Mouse (Mus musculus) hindbrain, embryonic 15.5 days (tissue): ENCODE results near the gene Timm17b. TPM values are rescaled to one million over a fixed set of nuclear protein-coding genes. Genes with fewer than 3 reads are reported as not detected.

ENCODE experiments used
- ATAC-seq: fragments of 200-750 bp; cut with Nextera tagmentation; 2 replicates; pipeline ENCODE4 v1.8.0; 2017; ENCODE audit warnings: low read depth, moderate number of reproducible peaks, moderate TSS enrichment; ENCODE audit not compliant: low FRiP score
- H3K27ac ChIP-seq: fragments of 300-500 bp; sonication (generic); replicated peaks from 2 replicates; pipeline ENCODE4 v1.5.1; 2015; ENCODE audit warnings: mild to moderate bottlenecking, inconsistent platforms
- H3K27me3 ChIP-seq: fragments of 300-500 bp; sonication (generic); 2 replicates; pipeline ENCODE4 v1.6.1; 2015; ENCODE audit warnings: control low read depth, inconsistent platforms
- H3K36me3 ChIP-seq: fragments of 300-500 bp; sonication (generic); 2 replicates; pipeline ENCODE4 v1.6.1; 2015; ENCODE audit warnings: control low read depth, inconsistent platforms
- H3K4me1 ChIP-seq: fragments of 300-500 bp; sonication (generic); replicated peaks from 2 replicates; pipeline ENCODE4 v1.6.1; 2015; ENCODE audit warnings: control low read depth, inconsistent platforms
- H3K4me2 ChIP-seq: fragments of 300-500 bp; sonication (generic); 2 replicates; pipeline ENCODE4 v1.6.1; 2015; ENCODE audit warnings: moderate library complexity, mild to moderate bottlenecking, inconsistent platforms
- H3K4me3 ChIP-seq: fragments of 300-500 bp; sonication (generic); 2 replicates; pipeline ENCODE4 v1.5.1; 2015; ENCODE audit warnings: mild to moderate bottlenecking, inconsistent platforms
- H3K9ac ChIP-seq: fragments of 300-500 bp; sonication (generic); 2 replicates; pipeline ENCODE4 v1.6.1; 2015; ENCODE audit warnings: inconsistent platforms
- H3K9me3 ChIP-seq: fragments of 300-500 bp; sonication (generic); 2 replicates; pipeline ENCODE4 v1.6.1; 2016; ENCODE audit warnings: control low read depth, inconsistent platforms
- WGBS: fragments of 180-500 bp; shearing (Covaris S2); methylation state at CpG from one replicate; pipeline ENCODE4 v1.1.7; 2015; 5-methylcytosine and 5-hydroxymethylcytosine counted together
- polyA plus RNA-seq: library from polyadenylated mRNA; unstranded; fragments of >200 nt; fragmentation: Nextera tagmentation; extraction: Ambion mirVana; gene quantifications from 2 replicates; pipeline ENCODE4 v1.2.1, GENCODE M21; 2015

Gene Timm17b
- polyA plus RNA-seq, 1 experiment from 2014 or later = 158 TPM

GRCm38 (mm10) chrX:7926266-7926665, 27.1 kb downstream of the Timm17b start:
- peaks cover 12% of the 10 kb centered on the region; the same call in 1 of the 2 replicates for H3K4me1 ChIP-seq
- H3K36me3 ChIP-seq = peaks cover 2% of the 10 kb centered on the region
- H3K4me3 ChIP-seq = no peak overlapping the region
- H3K27ac ChIP-seq = no peak overlapping the region
- H3K9me3 ChIP-seq = no peaks in the 10 kb centered on the region
- H3K9ac ChIP-seq = no peak overlapping the region
- H3K4me2 ChIP-seq = no peak overlapping the region
- ATAC-seq = no peak
- H3K27me3 ChIP-seq = no peaks in the 10 kb centered on the region
- WGBS = 77% methylated on average over 6 of the region's 6 CpGs

GRCm38 (mm10) chrX:7927116-7927515, 28.0 kb downstream of the Timm17b start:
- H3K27me3 ChIP-seq = no peaks in the 10 kb centered on the region
- H3K9ac ChIP-seq = no peak overlapping the region
- WGBS = 25% methylated on average over 10 of the region's 10 CpGs
- no peak overlapping the region for H3K4me2 ChIP-seq
- no peaks in the 10 kb centered on the region for H3K9me3 ChIP-seq
- peaks cover 7% of the 10 kb centered on the region for H3K36me3 ChIP-seq
- peaks cover 12% of the 10 kb centered on the region; the same call in 1 of the 2 replicates for H3K4me1 ChIP-seq
- no peak overlapping the region for H3K4me3 ChIP-seq
- ATAC-seq = no peak
- no peak overlapping the region for H3K27ac ChIP-seq

- H3K36me3 ChIP-seq = peaks cover 10% of the 10 kb centered on the region
- H3K27me3 ChIP-seq = no peaks in the 10 kb centered on the region
- no peak within 1 kb of the TSS for H3K4me2 ChIP-seq
- 0 out of 2 replicates have a peak, but pooled peaks cover under 1% of the 10 kb centered on the region for H3K4me1 ChIP-seq
- no peak within 1 kb of the TSS for H3K27ac ChIP-seq
- H3K9ac ChIP-seq = no peak within 1 kb of the TSS
- WGBS = 23% methylated on average over 19 of the region's 19 CpGs
- 0 out of 2 replicates have a peak, but pooled peaks have one; percentile 44 for ATAC-seq
- no peaks in the 10 kb centered on the region for H3K9me3 ChIP-seq
- no peak within 1 kb of the TSS for H3K4me3 ChIP-seq
Observed at GRCm38 (mm10) chrX:7928270-7928790, 29.2 kb downstream of the Timm17b start, which contains the start of gene Eras. Gene Eras (minus strand): TSS chrX:7928607.

GRCm38 (mm10) chrX:7936874-7937273, 37.7 kb downstream of the Timm17b start:
- Histone ChIP-seq H3K9ac (no peak overlapping the region), H3K4me2 (no peak overlapping the region), H3K27me3 (no peaks in the 10 kb centered on the region), H3K4me1 (no peaks in the 10 kb centered on the region), H3K27ac (no peak overlapping the region), H3K9me3 (no peaks in the 10 kb centered on the region), H3K36me3 (peaks cover 13% of the 10 kb centered on the region; the same call in 1 of the 2 replicates), H3K4me3 (no peak overlapping the region)
- no peak for ATAC-seq
- 42% methylated on average over 10 of the region's 11 CpGs for WGBS

GRCm38 (mm10) chrX:7937667-7938066, 38.5 kb downstream of the Timm17b start:
- H3K36me3 ChIP-seq = peaks cover 12% of the 10 kb centered on the region; the same call in 1 of the 2 replicates
- H3K4me3 ChIP-seq = no peak overlapping the region
- H3K27me3 ChIP-seq = no peaks in the 10 kb centered on the region
- WGBS = 95% methylated on average over 6 of the region's 6 CpGs
- no peak overlapping the region for H3K4me2 ChIP-seq
- no peak for ATAC-seq
- no peak overlapping the region for H3K27ac ChIP-seq
- H3K9me3 ChIP-seq = no peaks in the 10 kb centered on the region
- no peak overlapping the region for H3K9ac ChIP-seq
- no peaks in the 10 kb centered on the region for H3K4me1 ChIP-seq

- Histone ChIP-seq H3K4me1 (no peaks in the 10 kb centered on the region), H3K9me3 (no peaks in the 10 kb centered on the region), H3K9ac (no peak overlapping the region), H3K4me3 (no peak overlapping the region), H3K4me2 (no peak overlapping the region), H3K27ac (no peak overlapping the region), H3K36me3 (no peaks in the 10 kb centered on the region), H3K27me3 (no peaks in the 10 kb centered on the region)
- WGBS = 81% methylated on average over 8 of the region's 8 CpGs
- ATAC-seq = no peak
Observed at GRCm38 (mm10) chrX:7945618-7946017, 46.5 kb downstream of the Timm17b start.

GRCm38 (mm10) chrX:7947108-7947899, 48.1 kb downstream of the Timm17b start, which contains the start of gene Hdac6:
Gene Hdac6 (minus strand): TSS chrX:7947889.
- ATAC-seq = peak; percentile 24
- no peaks in the 10 kb centered on the region for H3K27me3 ChIP-seq
- H3K27ac ChIP-seq = peak within 1 kb of the TSS; percentile 77
- H3K4me2 ChIP-seq = peak within 1 kb of the TSS; percentile 58
- H3K9me3 ChIP-seq = no peaks in the 10 kb centered on the region
- H3K4me1 ChIP-seq = no peaks in the 10 kb centered on the region
- H3K9ac ChIP-seq = peak within 1 kb of the TSS; percentile 52
- no peaks in the 10 kb centered on the region for H3K36me3 ChIP-seq
- H3K4me3 ChIP-seq = peak within 1 kb of the TSS; percentile 50
- 25% methylated on average over 35 of the region's 37 CpGs for WGBS

- Histone ChIP-seq H3K9me3 (no peaks in the 10 kb centered on the region), H3K27me3 (no peaks in the 10 kb centered on the region), H3K4me3 (peak overlapping the region; percentile 50), H3K9ac (peak overlapping the region; percentile 36; the same call in 1 of the 2 replicates), H3K27ac (peak overlapping the region; percentile 76), H3K36me3 (no peaks in the 10 kb centered on the region), H3K4me2 (peak overlapping the region; percentile 54), H3K4me1 (no peaks in the 10 kb centered on the region)
- 16% methylated on average over 38 of the region's 38 CpGs for WGBS
- peak; percentile 99 for ATAC-seq
Observed at GRCm38 (mm10) chrX:7947900-7948492, 48.8 kb downstream of the Timm17b start.

- H3K27ac ChIP-seq = no peak overlapping the region
- no peak for ATAC-seq
- no peaks in the 10 kb centered on the region for H3K9me3 ChIP-seq
- no peak overlapping the region for H3K4me3 ChIP-seq
- no peak overlapping the region for H3K9ac ChIP-seq
- WGBS = 94% methylated on average over 7 of the region's 7 CpGs
- H3K4me1 ChIP-seq = no peaks in the 10 kb centered on the region
- H3K27me3 ChIP-seq = no peaks in the 10 kb centered on the region
- H3K36me3 ChIP-seq = no peaks in the 10 kb centered on the region
- H3K4me2 ChIP-seq = no peak overlapping the region
Observed at GRCm38 (mm10) chrX:7950091-7950490, 50.9 kb downstream of the Timm17b start.

Other genes with a start within 250 kb of the Timm17b start
- gene Prickle3, start 242.1 kb upstream of the Timm17b start, polyA plus RNA-seq = 1.6 and 2.0 TPM in 2 replicates
- gene Plp2, start 228.0 kb upstream of the Timm17b start, polyA plus RNA-seq = 20.5 and 22.9 TPM in 2 replicates
- 0.08 and 0.10 TPM in 2 replicates for gene Magix, start 218.1 kb upstream of the Timm17b start, polyA plus RNA-seq
- gene Gpkow, start 202.2 kb upstream of the Timm17b start, polyA plus RNA-seq = 43.0 and 46.8 TPM in 2 replicates
- gene Wdr45, start 185.0 kb upstream of the Timm17b start, polyA plus RNA-seq = 30.9 and 32.1 TPM in 2 replicates
- gene Gm45208, start 177.1 kb upstream of the Timm17b start, polyA plus RNA-seq = 1.9 TPM in 1 of 2 replicates, not detected in the other
- gene Praf2, start 170.9 kb upstream of the Timm17b start, polyA plus RNA-seq = 126 and 132 TPM in 2 replicates
- 63.2 and 66.1 TPM in 2 replicates for gene Ccdc120, start 148.5 kb upstream of the Timm17b start, polyA plus RNA-seq
- gene Tfe3, start 136.8 kb upstream of the Timm17b start, polyA plus RNA-seq = 24.1 and 25.5 TPM in 2 replicates
- 68.0 and 73.8 TPM in 2 replicates for gene Gripap1, start 109.6 kb upstream of the Timm17b start, polyA plus RNA-seq
- 3.1 and 4.2 TPM in 2 replicates for gene Kcnd1, start 77.1 kb upstream of the Timm17b start, polyA plus RNA-seq
- gene Otud5, start 58.0 kb upstream of the Timm17b start, polyA plus RNA-seq = 48.1 and 48.3 TPM in 2 replicates
- gene Pim2, start 21.1 kb upstream of the Timm17b start, polyA plus RNA-seq = 24.8 and 25.8 TPM in 2 replicates
- 45.7 and 47.7 TPM in 2 replicates for gene Slc35a2, start 15.3 kb upstream of the Timm17b start, polyA plus RNA-seq
- 199 and 209 TPM in 2 replicates for gene Pqbp1, start 88 bp upstream of the Timm17b start, polyA plus RNA-seq
- not detected in 2 replicates for gene Gm10491, start 8.5 kb downstream of the Timm17b start, polyA plus RNA-seq
- gene Gm10490, start 10.2 kb downstream of the Timm17b start, polyA plus RNA-seq = not detected in 2 replicates
- gene Pcsk1n, start 20.5 kb downstream of the Timm17b start, polyA plus RNA-seq = 294 and 338 TPM in 2 replicates
- gene Eras, start 29.2 kb downstream of the Timm17b start, polyA plus RNA-seq = 0.14 TPM in 1 of 2 replicates, not detected in the other
- 68.0 and 73.6 TPM in 2 replicates for gene Hdac6, start 48.5 kb downstream of the Timm17b start, polyA plus RNA-seq
- 0.22 TPM in 1 of 2 replicates, not detected in the other for gene Gata1, start 78.7 kb downstream of the Timm17b start, polyA plus RNA-seq
- gene Glod5, start 119.1 kb downstream of the Timm17b start, polyA plus RNA-seq = 0.25 and 0.79 TPM in 2 replicates
- 40.5 and 40.6 TPM in 2 replicates for gene Suv39h1, start 175.4 kb downstream of the Timm17b start, polyA plus RNA-seq
- gene Was, start 191.1 kb downstream of the Timm17b start, polyA plus RNA-seq = 0.07 and 0.13 TPM in 2 replicates
- gene Wdr13, start 233.5 kb downstream of the Timm17b start, polyA plus RNA-seq = 60.2 and 65.5 TPM in 2 replicates
- 289 and 303 TPM in 2 replicates for gene Rbm3, start 246.5 kb downstream of the Timm17b start, polyA plus RNA-seq